Mouse (Mus musculus) gastrocnemius, adult 2 months (tissue): ENCODE measurements around the gene Cbx4. TPM values are rescaled to one million over a fixed set of nuclear protein-coding genes. Genes with fewer than 3 reads are reported as not detected.

Experiments used
- DNase-seq: peaks from one replicate; pipeline ENCODE4 v3.0.0; 2022
- H3K27ac ChIP-seq: fragments of 200-600 bp; 2 replicates; pipeline ENCODE4 v1.8.1; 2022; ENCODE audit warnings: mild to moderate bottlenecking
- H3K4me3 ChIP-seq: fragments of 200-600 bp; 2 replicates; pipeline ENCODE4 v1.8.1; 2022; ENCODE audit warnings: mild to moderate bottlenecking, moderate library complexity
- CTCF ChIP-seq: fragments of 200-600 bp; IDR thresholded peaks from 2 replicates; pipeline ENCODE4 v1.8.1; 2022; ENCODE audit warnings: antibody characterized with exemption, mild to moderate bottlenecking, moderate library complexity
- intact Hi-C: fragments of 180-260 bp; cut with DNase I; formaldehyde crosslinking; loops from one replicate; pipeline ENCODE4 v1.15.1; 2025
- total RNA-seq, 2 experiments: library from RNA; stranded (reverse); gene quantifications; 2 replicates each; pipeline ENCODE4 v1.2.3; 2021

The Cbx4 gene
- total RNA-seq, 2 experiments from 2014 or later, result 2.1 to 2.2 TPM

- no peak for DNase-seq
- H3K27ac ChIP-seq, result peak overlapping the region; percentile 95
- TF ChIP-seq CTCF, result no peak
- H3K4me3 ChIP-seq, result peak overlapping the region; percentile 88
- intact Hi-C loops, result loop anchor here (5.0 kb wide), 2 partner anchors 47 to 87 kb away; partner anchors contain the start of gene Cbx4
Measured at GRCm38 (mm10) chr11:119039732-119040512, 46.1 kb downstream of the Cbx4 start.

- intact Hi-C loops, result no loop called here
- no peak overlapping the region for H3K4me3 ChIP-seq
- H3K27ac ChIP-seq, result no peak overlapping the region
- no peak for DNase-seq
- no peak for TF ChIP-seq CTCF
Measured at GRCm38 (mm10) chr11:119038744-119039484, 47.1 kb downstream of the Cbx4 start.

DNA sequence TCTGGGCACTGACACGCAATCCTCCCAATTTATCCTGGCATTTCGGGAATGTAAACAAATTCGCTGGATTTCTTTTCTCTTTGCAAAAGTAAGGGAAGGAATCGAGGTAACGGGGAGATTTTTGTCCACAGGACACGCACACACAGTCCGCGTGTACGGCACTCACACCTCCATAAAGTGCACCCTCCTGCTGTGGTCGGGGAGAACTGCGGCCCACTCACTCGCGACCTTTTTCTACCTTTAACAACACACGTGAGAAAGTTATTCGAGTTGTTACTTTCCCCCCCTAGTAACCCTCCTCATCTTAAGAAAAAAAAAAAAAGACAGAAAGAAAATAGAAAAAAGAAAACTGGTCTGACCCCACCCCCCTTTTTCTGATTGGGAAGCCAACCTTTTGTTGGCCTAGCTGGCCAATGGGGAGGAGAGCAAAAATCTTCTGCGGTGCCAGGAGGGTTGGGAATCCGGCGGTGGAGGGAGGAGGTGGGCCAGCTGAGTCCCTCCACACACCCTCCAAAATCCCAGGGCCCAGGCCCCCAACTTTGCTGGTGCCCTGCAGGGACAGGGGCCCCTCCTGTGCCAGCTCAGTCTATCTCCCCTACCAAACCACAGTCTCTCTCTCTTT lies 48.1 kb downstream of the Cbx4 start:
- TF ChIP-seq CTCF, result no peak
- intact Hi-C loops, result no loop called here

DNA sequence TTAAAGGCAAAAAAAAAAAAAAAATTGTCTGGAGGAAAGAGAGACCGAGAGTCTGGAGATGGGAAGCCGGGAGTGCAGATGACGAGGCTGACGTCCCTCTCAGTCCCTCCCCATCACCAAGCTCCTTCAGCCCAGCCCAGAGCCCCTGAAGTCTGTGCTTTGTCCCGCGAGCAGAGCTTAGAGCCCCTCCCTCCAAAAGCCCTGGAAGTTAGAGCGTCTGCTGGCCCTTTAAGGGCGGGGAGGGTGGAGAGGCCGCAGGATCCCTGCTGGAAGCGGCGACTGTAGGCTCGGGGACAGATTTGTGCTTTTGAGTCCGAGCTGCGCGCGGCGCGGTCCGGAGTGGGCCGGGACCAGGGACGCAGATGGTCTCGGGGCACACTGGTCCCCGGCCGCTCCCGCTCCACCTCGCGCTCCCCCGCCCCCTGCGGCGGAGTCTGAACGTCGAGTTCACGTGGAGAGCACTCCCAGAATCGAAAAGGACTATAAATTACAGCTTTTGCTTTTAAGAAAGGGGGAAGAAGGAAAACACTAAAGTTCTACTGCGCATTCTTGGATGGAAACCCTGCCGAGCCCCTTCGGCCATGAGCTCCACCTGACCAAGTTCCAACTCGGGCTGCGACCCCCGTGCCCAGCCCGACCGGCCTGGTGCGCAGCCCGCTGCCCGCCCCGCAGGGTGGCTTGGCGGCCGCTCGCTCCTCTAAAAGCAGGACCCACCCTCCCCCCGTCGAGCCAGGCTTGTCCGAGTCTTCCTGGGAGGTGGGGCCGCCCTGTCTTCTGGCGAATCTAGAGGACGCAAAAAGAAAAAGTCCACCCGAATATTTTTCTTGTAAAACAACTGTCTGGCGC lies 48.9 kb downstream of the Cbx4 start:
- no peak for TF ChIP-seq CTCF
- intact Hi-C loops, result no loop called here
- peak overlapping the region; percentile 41 for H3K27ac ChIP-seq
- peak overlapping the region; percentile 71 for H3K4me3 ChIP-seq
- DNase-seq, result no peak

More for the DNA sequence above, 48.1 kb downstream of the Cbx4 start:
- Histone ChIP-seq H3K4me3 (peak overlapping the region; percentile 71), H3K27ac (0 out of 2 replicates have a peak overlapping the region, but pooled peaks have one; percentile 41)
- DNase-seq, result no peak

DNA sequence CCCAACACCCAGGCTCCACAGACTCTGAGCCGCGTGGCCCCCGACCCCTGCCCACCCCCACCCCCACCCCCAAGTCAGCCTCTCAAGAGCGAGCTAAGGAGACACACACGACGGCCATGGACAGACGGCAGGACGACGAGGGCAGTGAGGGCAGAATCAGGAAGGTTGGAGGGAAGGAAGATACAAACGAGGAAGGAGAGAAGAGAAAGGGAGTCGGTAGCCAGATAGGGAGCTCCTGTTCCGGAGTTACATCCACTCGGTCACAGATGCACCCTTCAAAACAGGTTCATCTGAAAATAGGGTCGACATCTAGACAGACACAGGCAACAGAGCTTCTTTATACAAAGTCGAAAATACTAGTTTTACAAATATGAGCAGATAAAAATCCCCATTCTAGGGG lies 49.6 kb downstream of the Cbx4 start:
- Histone ChIP-seq H3K4me3 (no peak overlapping the region), H3K27ac (no peak overlapping the region)
- no peak for TF ChIP-seq CTCF
- DNase-seq, result no peak
- intact Hi-C loops, result no loop called here

DNA sequence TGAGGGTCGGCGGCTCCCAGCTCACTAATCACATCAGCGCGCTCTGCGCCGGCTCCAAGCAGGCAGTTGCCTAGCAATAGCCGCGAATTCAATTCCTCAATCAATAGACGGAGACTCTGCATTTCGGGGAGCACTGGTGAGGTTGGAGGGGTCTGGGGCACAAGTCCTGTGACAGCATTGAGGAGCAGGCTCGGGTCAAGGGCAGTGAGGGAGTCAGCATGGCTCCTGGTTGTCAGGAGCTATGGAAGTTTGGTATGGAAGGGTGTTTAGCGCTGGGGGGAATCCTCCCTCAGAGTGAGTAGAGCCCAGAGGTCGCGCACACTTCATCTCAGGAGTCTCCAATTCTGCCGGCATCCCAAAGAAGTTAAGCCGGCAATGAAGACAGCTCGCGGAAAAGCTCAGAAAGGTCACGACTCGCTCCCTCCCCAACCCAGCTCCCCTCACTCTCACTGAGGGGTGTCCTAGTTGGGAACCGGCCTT lies 50.3 kb downstream of the Cbx4 start:
- no peak for DNase-seq
- Histone ChIP-seq H3K4me3 (no peak overlapping the region), H3K27ac (no peak overlapping the region)
- TF ChIP-seq CTCF, result no peak
- intact Hi-C loops, result no loop called here

DNA sequence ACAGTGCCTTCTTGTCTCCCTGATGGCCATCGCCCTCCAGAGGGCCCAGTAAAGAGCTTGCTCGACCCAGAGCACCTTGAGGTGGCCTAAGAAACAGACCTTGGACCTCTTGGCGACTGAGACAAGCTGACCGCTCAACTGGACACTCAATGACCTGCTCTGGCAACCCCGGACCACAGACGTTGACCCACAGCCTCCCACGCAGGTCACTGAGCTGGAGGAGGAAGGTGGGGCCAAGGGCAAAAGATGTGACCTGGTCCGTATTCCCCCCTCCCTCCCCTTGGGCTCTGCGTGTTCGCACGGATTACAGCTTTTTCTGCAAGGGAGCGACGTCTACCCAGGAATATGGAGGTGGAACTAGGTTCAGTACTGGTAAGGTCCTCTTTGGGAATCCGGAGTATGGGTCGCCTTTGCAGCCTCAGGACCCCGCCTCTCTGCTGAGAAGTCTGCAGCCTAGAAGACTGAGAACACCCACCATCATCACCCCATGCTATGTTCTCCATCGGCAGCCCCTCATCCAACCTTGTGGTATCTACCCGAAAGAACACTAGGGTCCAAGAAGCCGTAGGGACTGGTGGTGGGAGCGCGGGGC lies 50.8 kb downstream of the Cbx4 start:
- intact Hi-C loops, result no loop called here

DNA sequence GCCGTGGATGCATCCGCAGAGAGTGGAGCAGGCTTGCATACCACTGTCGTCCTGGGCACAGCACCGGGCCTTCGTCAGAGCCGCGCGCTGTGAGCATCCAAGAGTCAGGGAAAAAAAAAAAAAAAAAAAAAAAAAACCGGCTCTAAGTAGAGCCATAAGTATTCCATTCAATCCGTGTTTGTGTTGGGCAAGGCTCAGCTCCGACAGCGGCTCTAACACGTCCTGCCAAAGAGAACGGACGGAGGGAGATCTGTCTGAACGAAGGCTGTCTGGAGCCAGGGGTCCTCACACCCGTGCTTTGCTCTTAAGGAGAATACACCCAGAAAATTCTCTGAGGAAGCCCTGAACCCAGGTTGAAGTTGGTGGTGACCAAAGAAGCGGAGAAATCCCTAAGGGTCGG lies 51.4 kb downstream of the Cbx4 start:
- intact Hi-C loops, result loop anchor here (1.0 kb wide), 1 partner anchor 156 kb away; no protein-coding TSS in a partner anchor
- no peak for TF ChIP-seq CTCF
- Histone ChIP-seq H3K27ac (no peak overlapping the region), H3K4me3 (peak overlapping the region; percentile 62)
- no peak for DNase-seq

More for the DNA sequence above, 50.8 kb downstream of the Cbx4 start:
- Histone ChIP-seq H3K27ac (no peak overlapping the region), H3K4me3 (no peak overlapping the region)
- DNase-seq, result peak; percentile 23
- no peak for TF ChIP-seq CTCF

DNA sequence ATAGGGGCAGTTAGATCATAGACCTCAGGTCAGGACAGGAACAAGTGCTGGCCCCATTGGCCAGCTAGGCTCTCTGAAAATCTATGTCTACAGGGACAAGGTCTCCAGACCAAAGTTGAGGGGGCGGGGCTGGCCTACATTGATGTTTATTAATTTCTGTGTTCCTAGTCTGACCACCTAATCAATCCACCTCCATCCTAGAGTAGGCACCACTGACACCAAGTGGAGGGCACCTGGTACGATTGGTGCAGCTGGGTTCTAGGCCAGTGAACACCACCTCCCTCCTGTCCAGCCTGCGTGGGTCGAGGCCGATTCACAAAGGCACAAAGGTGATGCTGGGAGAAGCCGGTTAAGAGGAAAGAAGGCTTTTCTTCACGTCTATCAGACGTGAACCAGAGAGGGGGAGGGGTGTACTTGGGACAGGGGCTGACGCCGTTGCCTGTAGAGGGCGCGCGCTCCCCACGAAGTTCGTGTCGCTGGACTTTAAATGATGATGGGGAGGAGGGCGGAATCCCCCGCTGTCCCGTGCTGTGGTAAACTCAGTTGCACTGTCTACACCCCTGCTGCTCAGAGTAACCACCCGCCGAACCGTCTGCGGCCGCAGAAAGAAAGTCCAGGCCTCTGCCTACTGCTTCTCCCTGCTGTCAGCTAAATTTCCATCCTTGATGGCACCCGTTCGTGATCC lies 52.0 kb downstream of the Cbx4 start:
- Histone ChIP-seq H3K4me3 (peak overlapping the region; percentile 62), H3K27ac (no peak overlapping the region)
- intact Hi-C loops, result loop anchor here (1.0 kb wide), 1 partner anchor 156 kb away; no protein-coding TSS in a partner anchor
- TF ChIP-seq CTCF, result peak; percentile 98
- peak; percentile 90 for DNase-seq

Other genes with a start within 250 kb of the Cbx4 start
- under 1 TPM; 0.13 to 0.20 TPM for gene Rbfox3, start 174.6 kb downstream of the Cbx4 start, total RNA-seq
- not detected for gene Enpp7, start 98.0 kb downstream of the Cbx4 start, total RNA-seq
- gene Cbx2, start 63.3 kb downstream of the Cbx4 start, total RNA-seq, result under 1 TPM; 0.69 to 0.95 TPM
- 1 to 10 TPM; 1.5 to 1.6 TPM for gene Cbx8, start 45.3 kb downstream of the Cbx4 start, total RNA-seq
- gene Tbc1d16, start 142.3 kb upstream of the Cbx4 start, total RNA-seq, result 10 to 100 TPM; 30.7 to 36.6 TPM
- not detected for gene Ccdc40, start 142.4 kb upstream of the Cbx4 start, total RNA-seq
- 100 to 1,000 TPM; 148 to 177 TPM for gene Gaa, start 181.7 kb upstream of the Cbx4 start, total RNA-seq
- 10 to 100 TPM; 42.1 to 51.6 TPM for gene Eif4a3, start 213.9 kb upstream of the Cbx4 start, total RNA-seq
- under 1 TPM; 0.33 to 0.54 TPM for gene Card14, start 221.5 kb upstream of the Cbx4 start, total RNA-seq